Mouse (Mus musculus) ovary, postnatal 10 days (tissue): Measurements from ENCODE around the gene Ccnf.

Experiments
- DNase-seq: peaks from one replicate; pipeline ENCODE4 v3.0.0; 2022; ENCODE audit warnings: low spot score

The Ccnf gene

DNA sequence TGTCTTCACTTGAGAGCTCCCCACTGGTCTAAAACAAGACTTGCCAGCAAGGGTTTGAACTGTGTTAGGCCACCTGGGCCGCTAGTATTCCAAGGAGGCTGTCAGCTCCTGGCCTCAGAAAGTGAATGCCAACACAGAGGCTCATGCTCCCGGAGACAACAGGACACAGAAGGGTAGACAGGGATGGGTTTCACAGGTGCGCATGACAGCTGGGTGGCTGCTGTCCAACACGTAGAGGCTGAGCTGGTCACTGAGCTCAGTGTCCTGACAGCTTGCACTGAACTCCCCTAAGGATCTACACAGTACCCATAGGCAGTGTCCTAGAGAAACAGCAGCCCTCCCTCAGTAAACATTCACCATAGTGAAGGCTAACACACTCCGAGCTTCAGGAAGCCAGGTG lies 27.8 kb downstream of the Ccnf start:
- no peak for DNase-seq

DNA sequence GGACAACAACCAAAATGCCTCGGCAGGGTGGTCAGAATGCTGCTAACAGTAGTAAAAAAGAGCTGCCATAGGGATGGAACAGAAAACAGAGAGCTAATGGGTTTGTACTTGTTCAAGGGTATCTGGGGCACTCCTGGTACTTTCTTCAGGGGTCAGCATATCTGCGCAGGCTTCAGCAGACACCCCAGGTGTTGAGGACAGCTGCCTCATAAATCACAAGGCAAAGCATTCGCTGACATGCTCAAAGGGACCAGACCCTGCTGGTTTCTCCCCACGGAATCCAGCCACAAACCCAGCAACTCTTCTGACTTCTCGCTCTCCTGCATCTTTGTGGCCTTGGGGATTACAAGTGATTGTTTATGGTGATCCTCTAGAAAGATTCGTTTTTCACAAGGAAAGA lies 28.6 kb downstream of the Ccnf start:
- no peak for DNase-seq

DNA sequence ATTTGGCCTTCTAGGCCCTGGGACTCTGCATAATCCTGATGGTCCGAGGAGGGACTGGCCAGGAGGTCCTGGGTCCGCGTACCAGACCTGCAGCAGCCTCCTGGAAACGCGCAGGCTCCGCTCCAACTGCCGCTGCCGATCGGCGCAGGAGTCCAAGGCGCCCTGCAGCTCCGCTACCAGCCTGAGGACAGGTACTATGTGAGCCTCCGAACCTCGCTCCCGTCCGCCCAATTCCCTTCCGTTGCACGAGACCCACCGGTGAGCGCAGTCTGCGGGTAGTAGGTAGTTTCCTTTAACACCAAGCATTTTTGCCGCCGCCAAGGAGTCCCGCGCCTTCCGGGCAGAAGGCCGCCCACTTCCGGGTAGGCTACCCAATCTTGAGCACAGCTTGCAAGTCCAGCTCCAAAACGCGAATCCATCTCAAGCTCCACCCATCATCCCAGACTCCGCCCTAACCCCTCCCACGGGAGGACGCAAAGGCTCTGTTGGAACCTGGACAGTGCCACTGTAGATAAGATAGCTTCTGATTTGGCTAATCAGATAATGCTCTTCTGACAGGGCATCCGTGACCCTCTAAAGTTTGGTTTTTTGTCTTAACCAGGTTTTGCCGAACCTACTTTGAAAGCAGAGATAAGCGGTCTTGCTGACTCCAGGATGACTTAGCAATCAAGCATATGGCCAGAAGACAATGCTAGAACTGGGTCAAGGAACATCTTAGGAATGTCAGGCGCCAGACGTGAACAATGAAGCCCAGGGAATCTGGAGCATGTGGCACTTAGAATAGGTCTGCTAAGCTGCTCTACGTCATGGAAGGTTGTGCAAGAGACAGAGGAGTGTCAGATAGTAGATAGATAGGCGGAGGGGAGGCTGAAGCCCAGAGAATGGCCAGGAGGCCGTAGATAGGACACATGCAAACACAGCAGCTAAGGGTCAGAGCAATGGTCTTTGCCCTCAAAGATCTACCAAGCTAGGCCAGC lies 30.6 kb downstream of the Ccnf start, which contains the start of gene Tedc2:
TSS of gene Tedc2 (minus strand) at position 417 of the 977 bp plus-strand sequence.
- peak; percentile 65 for DNase-seq

DNA sequence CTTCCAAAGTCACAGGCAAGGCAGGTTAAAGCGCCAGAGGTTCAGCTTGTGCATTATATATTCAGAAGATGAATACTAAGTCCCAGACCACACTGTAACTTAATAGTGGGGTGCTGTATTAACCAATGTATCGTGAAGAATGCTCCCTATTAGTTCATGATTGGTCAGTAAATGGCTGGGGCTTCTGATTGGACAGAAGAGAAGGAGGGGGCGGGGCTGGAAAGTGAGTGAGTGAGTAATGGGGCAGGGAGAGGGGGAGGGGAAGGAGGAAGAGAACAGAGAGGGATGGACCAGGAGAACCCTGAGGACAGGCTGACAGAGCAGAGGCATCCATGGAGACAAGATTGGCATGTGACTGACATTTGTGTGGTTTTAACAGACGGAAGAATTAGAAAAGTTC lies 34.4 kb downstream of the Ccnf start:
- DNase-seq, result no peak

DNA sequence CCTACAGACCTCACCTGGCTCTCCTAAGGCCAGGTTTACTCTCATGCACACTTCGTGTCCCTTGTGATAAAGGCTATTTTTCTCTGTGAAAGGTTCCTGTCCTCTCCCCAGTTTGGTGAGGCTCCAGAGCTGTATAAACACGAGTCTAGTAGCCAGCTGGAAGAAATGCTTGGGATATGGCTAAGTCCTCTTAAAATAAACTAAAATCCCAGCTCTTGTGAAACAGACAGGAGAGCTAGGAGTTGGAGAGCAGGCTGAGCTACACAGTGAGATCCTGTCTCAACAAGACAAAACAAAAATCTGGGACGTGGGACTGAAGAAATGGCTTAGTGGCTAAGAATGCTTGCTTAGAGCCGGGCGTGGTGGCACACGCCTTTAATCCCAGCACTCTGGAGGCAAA lies 38.1 kb downstream of the Ccnf start:
- no peak for DNase-seq

DNA sequence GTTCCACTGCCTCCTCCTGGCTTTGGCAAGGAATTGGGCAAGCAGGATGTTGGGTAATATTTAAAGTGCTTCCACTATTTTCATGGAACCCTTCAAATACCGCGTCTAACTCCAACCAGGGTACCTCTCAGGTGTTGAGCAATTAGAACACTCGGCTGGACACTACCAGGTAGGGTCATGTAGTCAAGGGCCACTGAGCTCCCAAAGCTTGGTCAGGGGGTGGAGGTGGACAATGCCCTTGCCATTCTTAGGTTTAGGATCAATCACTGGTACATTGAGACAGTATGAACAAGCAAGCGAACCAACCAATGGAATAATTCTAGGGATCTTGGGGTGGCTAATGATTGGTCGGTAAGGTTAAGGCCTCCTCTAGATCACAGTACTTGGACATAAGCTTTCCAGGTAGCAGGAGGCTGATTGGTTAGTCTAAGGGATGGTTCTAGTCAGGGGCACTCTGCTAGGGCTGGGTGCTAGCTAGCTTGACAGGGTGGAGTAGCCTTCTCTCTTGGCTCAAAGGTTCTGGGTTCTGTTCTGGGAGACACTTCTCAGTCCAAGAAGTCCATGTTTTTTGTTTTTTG lies 38.8 kb downstream of the Ccnf start:
- no peak for DNase-seq

DNA sequence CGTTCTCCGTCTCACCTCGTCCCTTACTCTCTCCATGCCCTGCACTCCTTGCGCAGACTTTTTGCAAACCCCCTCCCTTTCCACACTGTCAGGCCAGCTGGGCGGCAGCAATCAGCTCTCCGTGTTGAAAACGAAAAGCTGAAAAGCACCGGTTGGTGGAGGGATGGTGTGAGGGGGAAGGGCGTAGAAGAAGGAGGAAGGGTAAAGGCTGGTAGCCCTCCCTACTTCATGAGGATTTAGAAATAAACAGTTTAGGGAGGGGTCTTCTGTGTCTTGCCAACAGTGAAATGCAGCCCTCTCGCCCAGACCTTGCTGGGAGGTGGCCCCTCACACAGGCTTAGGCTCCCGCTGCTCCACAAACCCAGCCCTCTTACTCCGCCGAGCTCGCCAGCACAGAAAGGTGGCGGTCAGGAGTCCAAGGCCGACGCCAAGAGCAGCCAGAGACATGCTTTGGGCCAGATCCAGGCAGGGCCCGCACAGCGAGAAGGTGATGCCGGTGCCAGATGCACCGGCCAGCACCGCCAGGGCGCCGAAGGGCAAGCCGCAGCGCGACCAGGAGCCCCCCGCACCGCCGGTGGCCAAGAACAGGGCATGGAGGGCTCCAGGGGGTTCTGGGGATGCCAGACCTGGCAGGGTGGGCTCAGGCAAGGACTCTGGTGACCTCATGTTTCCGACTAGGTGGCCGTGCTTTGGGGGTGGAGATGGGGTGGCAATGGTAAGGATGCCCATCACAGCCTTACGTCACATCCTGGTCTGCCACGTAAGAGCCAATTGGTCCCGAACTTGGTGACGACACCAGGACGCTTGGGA lies 39.4 kb downstream of the Ccnf start:
- no peak for DNase-seq

DNA sequence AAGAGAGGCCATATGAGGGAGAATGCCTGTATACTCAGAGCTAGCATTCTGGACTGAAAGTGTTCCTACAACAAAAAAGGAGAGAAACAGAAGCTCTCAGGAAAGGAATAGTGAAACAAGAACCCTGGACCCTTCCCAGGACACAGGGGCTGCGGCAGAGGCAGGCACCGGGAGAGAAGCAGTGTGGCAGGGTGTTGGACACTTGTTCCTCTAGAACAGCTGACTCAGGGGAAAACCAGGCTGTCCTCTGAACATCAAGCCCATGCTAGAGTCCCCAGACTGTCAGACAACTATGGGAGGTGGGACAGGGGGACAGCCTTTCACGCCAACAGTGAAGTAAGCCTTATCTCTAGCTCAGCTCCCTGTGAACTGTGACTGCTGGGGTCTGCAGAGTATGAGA lies 40.7 kb downstream of the Ccnf start:
- no peak for DNase-seq

DNA sequence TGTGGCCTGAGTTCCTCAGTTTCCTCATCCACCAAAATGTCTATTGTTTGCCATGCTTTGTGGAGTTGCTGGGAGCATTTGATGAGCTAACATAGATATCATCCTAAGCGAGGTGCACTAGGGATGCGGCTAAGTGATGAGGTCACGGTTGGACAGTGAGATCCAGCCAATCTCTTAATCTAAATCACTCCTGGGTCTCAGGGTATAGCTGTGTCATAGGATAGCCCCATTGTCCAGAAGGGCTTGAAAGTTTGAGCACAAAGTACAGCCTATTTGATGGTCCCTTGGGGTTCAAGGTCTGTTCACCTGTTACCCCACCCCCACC lies 41.4 kb downstream of the Ccnf start:
- DNase-seq, result no peak

DNA sequence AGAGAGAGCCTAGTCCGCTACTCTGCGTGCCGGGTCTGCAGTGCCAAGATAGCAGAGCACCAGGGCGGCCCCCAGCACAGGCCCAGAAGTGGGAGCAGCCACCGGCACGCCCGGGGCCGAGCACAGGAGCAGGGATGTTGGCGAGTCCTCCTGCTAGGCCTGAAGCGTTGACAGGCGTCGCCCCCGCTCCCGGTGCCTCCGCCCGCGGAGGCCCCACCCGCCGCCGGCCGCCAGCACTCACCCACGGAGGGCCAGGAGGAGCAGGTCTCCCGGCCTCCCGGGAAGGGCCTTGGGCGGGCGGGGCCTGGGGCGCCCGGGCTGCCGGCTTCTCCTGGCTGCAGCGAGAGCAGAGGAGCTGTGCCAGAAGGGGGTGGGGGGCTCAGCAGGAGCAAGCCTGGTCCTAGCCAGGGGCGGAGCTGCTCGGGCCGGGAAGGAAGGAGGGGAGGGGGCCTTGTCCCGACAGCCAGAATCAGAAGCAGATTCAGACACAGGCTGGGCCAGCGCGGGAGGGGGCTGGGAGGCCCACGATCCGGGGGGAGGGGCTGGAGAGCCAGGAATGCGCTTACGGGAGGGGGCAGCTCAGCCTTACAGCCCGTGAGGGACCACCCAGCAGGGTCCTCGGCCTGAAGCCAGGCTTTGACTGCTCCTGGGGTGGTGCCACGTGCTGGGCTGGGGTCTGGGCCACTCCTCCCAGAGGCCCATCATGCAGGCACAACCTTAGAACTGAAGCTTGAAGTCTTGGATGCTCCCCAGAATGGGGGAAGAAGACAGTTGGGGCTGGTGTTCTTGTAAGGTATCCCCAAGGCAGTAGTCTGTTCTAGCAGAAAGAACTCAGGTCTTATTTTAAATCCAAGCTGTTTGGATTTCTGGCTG lies 42.0 kb downstream of the Ccnf start, which contains the start of gene Ntn3:
TSS of gene Ntn3 (minus strand) at position 489 of the 873 bp plus-strand sequence.
- no peak for DNase-seq

DNA sequence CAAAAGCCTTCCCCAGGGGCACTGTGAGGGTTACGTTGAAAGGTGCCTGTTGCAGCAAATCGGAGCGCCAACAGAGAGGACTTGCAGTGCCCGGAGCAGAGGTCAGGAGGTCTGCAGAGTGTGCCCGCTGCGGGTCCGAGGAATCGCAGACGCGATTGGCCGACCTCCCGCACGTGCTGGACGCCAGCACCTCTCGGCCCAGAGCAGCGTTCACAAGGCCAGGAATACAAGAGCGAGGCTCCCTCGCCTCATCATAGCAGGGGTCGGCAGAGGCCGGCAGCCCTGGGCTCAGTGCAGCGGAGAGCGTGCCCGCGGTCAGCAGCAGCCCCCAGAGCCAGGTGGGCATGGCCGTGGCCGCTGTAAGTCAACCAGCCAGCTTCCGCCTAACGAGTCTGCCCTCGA lies 42.6 kb downstream of the Ccnf start:
- no peak for DNase-seq

DNA sequence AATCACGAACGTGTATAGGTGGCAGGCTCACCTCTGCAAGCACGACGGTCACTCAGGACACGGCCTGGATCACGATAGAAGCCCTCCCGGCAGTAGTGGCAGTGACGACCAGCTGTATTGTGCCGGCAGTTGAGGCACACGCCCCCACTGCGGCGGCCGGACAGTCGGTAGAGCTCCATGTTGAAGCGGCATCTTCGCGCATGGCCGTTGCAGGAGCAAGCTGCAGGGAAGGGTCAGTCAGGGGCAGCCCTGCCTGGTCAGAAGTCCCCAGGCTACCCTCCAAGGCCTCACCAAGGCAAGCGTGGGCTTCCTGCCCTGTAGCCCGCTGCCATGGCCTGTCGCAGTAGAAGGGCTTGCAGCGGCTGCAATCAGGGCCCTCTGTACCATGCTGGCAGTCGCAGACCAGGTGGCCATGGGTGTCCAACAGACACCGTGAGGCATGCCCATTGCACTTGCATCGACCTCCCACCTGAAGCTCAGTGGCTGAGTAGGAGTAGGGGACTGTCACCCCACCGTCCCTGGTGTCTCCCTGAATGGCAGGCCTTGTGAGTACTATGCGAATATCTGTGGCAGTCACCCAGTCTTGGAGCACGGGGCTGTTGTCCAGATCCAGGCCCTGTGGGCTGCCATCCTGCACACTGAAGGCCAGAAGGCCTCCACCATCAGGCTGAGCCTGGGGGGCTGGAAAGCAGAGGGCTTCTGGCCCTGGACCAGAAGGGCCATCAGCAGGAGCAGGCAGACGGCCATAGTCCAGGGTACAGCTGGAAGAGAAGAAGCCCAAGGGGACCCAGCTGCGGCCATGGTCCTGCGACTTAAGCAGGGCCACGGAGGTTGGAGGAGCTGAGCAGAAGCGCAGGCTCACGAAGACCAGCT lies 43.3 kb downstream of the Ccnf start:
- DNase-seq, result no peak

DNA sequence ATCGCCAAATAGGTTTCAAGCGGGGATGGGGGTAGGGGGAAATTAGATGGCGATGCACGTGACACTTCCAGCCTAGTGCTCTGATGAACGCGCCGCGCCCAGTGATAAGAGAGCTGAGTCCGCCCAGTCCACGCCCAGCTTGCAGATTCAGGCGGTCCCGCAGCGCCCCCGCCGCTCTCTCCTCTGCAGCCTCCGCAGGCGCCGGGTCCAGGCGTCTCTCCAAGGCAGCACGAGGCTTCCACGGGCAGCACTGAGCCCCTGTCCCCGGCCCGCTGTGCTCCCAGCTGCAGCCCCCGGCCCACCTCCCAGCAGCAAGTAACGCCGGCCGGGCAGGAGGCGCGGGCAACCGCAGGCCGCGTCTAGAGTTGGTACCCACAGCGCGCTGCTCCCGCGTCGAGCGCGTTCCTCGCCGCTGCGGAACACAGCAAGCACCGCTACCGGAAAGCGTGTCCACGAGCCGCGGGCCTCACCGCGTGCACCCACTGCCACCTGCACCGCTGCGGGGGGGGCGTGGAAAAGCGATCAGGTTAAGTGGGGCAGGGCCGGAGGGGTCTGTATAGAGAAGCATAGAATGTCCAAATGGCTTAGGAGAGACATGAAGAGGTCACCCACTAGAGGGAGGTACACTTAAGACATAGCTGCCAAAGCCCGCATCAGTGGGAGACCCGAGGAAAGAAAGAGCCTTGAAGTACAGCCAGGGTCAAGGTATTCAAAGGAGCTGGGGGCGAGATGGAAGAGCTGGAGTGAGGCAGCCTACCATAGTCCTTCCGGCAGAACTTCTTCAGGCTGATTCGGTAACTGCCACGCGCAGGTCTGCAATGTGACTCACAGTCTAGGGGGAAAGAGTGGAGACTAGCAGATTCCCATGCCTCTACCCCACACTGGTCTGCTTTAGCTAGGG lies 44.6 kb downstream of the Ccnf start:
- no peak for DNase-seq

DNA sequence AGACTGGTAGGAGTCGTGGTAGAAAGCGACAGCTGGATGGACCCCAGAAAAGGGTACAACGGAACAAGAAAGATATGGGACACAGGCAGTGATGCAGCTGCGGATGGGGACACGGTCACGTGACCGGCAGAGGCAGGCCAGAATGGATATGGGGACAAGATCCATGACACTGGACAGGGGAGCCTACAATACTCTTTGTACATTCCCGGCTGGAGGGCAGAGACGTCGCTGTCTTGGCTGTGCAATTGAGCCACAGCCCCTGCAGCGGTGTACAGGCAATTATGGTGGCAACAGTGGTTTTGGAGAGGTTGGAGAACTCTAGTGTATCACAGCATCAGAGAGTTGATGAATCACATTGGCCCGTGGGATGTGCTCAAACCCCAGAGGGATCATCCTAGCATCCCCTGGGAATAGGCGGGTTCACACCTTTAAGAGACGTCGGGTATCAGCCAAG lies 45.3 kb downstream of the Ccnf start:
- no peak for DNase-seq

DNA sequence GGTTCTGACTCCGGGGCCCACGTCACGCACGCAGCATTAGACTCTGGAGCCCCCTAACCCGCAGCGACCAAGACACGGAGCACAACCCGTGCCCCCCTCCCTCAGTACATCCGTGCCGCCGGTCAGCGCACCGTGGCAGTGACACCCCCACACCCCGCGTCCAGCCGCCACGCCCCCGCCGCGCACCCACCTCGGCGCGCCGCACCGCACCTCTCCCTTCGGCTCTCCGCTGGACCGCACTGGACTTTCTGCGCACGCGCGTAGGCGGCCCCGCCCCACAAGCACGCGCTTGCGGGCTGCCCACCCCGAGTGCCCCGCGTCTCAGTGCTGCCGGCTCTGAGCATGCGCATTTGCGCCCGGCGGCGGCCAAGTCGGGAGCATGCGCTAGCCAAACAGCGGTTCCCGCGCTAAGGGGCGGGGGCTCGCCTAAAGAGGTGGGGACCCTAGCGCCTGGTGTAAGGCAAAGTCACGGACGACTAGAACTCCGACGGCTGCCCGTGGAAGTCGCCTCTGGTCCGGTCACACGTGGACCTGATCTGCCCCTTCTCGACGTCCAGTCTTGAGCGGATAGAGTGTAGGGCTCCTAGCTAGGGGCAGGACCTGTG lies 45.9 kb downstream of the Ccnf start, which contains the start of gene Tbc1d24:
TSS of gene Tbc1d24 (minus strand) at position 279 of the 605 bp plus-strand sequence.
- peak; percentile 83 for DNase-seq

DNA sequence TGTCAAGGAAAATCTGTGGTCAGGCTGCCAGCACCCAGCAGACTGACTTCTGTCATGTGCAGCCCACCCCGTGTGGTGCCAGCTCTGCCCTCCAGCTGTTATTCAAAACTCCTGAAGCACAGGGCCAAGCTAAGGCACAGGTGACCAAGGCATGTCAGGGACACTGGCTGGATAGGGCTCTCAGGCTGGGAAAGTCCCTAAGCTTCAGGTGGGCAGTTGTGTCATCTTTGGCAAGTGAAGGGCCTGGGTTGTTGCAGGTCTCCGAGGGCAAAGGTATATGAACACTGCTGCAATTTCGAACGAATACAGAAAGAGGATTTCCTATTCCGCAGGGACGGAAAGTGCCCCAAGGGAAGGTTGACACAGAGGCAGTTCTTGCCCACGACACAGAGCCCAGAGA lies 46.4 kb downstream of the Ccnf start:
- no peak for DNase-seq

DNA sequence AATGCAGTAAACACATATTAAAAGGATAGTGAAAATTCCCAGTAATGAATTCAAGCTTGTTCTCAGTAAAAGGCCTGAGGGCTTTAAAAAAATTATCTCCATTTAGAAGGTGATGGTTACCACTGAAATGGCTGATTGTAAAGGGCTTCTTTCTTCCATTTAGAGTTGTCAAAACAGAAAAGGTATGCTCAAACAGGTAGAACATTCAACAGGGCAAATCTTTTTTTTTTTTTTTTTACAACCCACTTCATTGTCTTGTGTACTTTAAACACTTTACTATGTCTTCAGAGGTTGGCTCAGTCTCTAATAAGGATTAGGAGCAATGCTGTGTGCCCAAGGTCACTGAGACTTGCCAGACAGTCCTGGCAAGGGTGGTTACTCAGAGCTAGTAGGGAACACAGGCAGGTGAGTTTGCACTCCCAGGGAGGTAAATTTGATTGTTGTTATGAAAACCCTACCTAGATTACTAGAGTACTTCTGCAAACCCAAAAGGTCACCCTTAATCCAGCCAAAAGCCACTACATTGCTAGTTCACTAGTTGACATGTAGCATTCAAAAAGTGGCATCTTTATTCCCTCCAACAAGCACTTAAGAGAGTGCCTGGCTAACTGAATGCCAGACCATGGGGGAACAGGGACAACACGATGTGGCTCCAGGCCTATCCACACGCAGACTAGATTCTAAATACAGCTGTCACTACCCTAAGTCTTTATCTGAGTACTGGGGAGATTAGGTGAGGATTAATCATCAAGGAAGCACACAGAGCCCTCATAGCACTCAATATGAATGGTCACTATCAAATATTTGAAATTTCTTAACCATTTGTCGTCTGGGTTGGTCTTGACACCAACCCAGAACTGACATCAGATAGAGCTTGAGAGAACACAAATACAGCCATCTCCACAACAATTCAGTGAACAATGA lies 47.4 kb downstream of the Ccnf start:
- no peak for DNase-seq

DNA sequence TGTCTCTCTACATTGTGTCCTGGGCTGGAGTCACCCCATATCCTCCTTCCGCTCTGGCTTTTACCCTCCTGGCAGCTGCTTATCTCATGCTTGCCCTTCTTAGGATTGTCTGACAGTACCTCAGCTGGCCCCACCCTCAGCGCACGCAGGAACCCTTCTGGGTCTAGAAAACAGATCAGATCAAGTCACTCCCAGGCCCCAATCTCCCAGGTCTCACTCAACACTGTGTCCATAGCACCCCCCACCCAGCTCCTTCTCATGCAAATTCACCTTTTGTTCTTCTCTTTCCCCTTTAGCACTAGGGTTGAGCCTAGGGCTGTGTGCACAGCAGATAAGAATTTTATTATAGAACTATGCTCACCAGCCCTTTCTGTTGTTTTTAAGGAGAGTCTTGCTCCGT lies 48.2 kb downstream of the Ccnf start:
- no peak for DNase-seq
